Mouse (Mus musculus): ENCODE results near the gene C4b. TPM values are rescaled to one million over a fixed set of nuclear protein-coding genes. Genes with fewer than 3 reads are reported as not detected.
"Not testable (repeated sequence)": the region's sequence is repeated elsewhere in the genome, so short reads cannot be mapped to it uniquely, and the experiment has no call there.

C4b gene
- polyA plus RNA-seq, 1 experiment from 2014 or later = 0.41 TPM

- no peak overlapping the region for H3K4me2 ChIP-seq (ENCODE audit: low read length)
- H3K4me1 ChIP-seq (replicated peaks; ENCODE audit: insufficient read depth, low read length) = no peaks in the 10 kb centered on the region
- H3K27ac ChIP-seq = no peak overlapping the region
- no peak overlapping the region for H3K9ac ChIP-seq (ENCODE audit: low read depth, low read length)
- no peaks in the 10 kb centered on the region for H3K36me3 ChIP-seq (ENCODE audit: insufficient read depth, low read length)
- TF ChIP-seq CTCF (IDR thresholded peaks at IDR 0.05; ENCODE audit: low read depth) = no peak
- WGBS = 64% methylated on average over 4 of the region's 4 CpGs
- no peak overlapping the region for H3K4me3 ChIP-seq (replicated peaks; ENCODE audit: low read depth, low read length)
- H3K27me3 ChIP-seq (ENCODE audit: insufficient read depth, low read length) = no peaks in the 10 kb centered on the region
- no peaks in the 10 kb centered on the region for H3K9me3 ChIP-seq (replicated peaks; ENCODE audit: low read length)
- DNase-seq (ENCODE audit: low spot score) (no peak), ATAC-seq (replicated peaks; ENCODE audit: low FRiP score, low read depth) (no peak)
These were observed 3.4 kb downstream of the C4b start for GRCm38 (mm10) chr17:34740280-34740679.

DNA sequence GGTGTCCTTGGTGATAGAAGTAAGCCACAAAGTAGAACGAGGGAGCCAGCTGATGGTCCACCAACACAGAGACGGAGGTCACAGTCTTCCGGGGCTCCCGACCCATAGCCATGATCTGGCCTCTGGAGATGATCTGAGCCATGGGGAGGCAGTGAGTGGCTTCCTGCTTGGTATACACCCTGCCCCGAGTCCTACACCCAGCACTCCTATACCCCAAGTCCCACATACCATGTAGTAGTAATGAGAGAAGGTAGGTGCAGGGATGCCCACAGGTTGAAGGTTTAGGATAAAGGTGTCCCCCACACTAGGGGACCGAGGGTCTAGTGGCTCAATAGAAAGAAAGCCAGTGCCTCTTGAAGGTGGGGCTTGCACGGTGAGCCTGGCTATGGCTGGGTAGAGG is 4.0 kb downstream of the C4b start:
- H3K27me3 ChIP-seq (ENCODE audit: insufficient read depth, low read length); H3K4me3 ChIP-seq (replicated peaks; ENCODE audit: low read depth, low read length); H3K4me2 ChIP-seq (ENCODE audit: low read length); ATAC-seq (replicated peaks; ENCODE audit: low FRiP score, low read depth); H3K36me3 ChIP-seq (ENCODE audit: insufficient read depth, low read length); H3K9me3 ChIP-seq (replicated peaks; ENCODE audit: low read length); DNase-seq (ENCODE audit: low spot score); H3K9ac ChIP-seq (ENCODE audit: low read depth, low read length); H3K27ac ChIP-seq; H3K4me1 ChIP-seq (replicated peaks; ENCODE audit: insufficient read depth, low read length): not testable (repeated sequence)
- WGBS = 89% methylated on average over 7 of the region's 7 CpGs

- WGBS = 85% methylated on average over 5 of the region's 5 CpGs
- H3K27me3 ChIP-seq (ENCODE audit: insufficient read depth, low read length); H3K4me3 ChIP-seq (replicated peaks; ENCODE audit: low read depth, low read length); H3K4me2 ChIP-seq (ENCODE audit: low read length); H3K27ac ChIP-seq; H3K9me3 ChIP-seq (replicated peaks; ENCODE audit: low read length); DNase-seq (ENCODE audit: low spot score); H3K4me1 ChIP-seq (replicated peaks; ENCODE audit: insufficient read depth, low read length); H3K36me3 ChIP-seq (ENCODE audit: insufficient read depth, low read length); ATAC-seq (replicated peaks; ENCODE audit: low FRiP score, low read depth); H3K9ac ChIP-seq (ENCODE audit: low read depth, low read length): not testable (repeated sequence)
These were observed 6.2 kb downstream of the C4b start for GRCm38 (mm10) chr17:34737466-34737865.

DNA sequence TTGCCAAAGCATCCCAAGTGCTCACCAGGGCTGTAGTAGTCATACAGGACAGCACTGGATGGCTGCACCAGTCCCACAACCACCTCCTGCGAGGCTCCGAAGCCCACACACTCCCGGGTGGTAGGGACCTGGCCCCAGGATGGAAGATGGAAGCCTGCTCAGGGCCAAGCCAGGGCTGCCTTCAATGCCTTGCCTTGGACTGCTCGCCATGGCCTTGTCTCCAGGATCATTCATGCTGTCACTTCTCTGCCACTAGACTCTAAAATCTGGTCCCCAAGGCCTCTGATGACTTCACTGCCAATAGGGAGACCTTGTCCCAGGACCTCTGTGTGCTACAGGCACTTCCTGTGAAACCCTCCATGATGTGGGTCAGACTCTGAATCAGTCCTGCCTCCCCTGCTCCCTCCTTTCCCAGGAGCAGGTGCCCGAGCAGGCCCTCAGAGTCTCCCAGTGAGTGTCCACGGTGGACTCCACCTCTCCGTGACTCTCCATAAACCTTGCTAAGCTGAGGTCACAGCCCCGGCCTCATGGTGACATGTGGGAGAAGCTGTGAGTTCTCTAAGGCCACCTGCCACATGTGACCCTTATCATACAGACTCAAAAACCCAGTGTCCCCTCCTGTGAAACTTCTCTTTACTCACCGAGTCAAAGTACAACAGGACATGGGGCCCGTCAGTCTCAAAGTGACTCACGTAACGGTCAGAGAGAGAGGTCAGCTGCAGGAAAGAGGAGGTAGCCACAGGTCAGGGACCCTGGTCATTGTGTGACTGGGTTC is 13.7 kb downstream of the C4b start:
- H3K4me2 ChIP-seq (ENCODE audit: low read length); H3K27me3 ChIP-seq (ENCODE audit: insufficient read depth, low read length); H3K36me3 ChIP-seq (ENCODE audit: insufficient read depth, low read length); ATAC-seq (replicated peaks; ENCODE audit: low FRiP score, low read depth); H3K9ac ChIP-seq (ENCODE audit: low read depth, low read length); H3K4me3 ChIP-seq (replicated peaks; ENCODE audit: low read depth, low read length); H3K27ac ChIP-seq; DNase-seq (ENCODE audit: low spot score); H3K9me3 ChIP-seq (replicated peaks; ENCODE audit: low read length); H3K4me1 ChIP-seq (replicated peaks; ENCODE audit: insufficient read depth, low read length): not testable (repeated sequence)
- WGBS = 68% methylated on average over 12 of the region's 12 CpGs

DNA sequence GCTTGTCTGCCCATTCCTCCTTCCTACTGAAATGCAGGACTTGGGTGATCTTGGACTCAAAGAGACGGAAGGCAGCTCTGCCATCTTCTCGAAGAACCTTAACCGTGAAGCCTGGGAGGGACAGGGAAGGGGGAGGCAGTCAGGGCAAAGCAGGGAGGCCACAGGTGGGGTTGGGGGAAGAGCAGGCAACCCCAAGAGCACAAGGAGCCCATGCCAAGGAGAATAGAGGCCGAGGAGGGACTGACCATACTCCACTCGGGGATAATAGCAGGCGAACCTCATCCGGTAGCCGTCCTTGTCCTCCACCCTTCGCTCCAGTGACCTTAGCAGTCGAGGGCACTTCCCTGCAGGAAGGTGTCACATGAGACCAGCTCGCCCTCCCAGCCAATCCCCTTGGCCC is 14.5 kb downstream of the C4b start:
- not testable (repeated sequence) for H3K4me3 ChIP-seq (replicated peaks; ENCODE audit: low read depth, low read length); H3K27ac ChIP-seq; ATAC-seq (replicated peaks; ENCODE audit: low FRiP score, low read depth); H3K9me3 ChIP-seq (replicated peaks; ENCODE audit: low read length); H3K36me3 ChIP-seq (ENCODE audit: insufficient read depth, low read length); H3K27me3 ChIP-seq (ENCODE audit: insufficient read depth, low read length); H3K4me1 ChIP-seq (replicated peaks; ENCODE audit: insufficient read depth, low read length); H3K9ac ChIP-seq (ENCODE audit: low read depth, low read length); DNase-seq (ENCODE audit: low spot score); H3K4me2 ChIP-seq (ENCODE audit: low read length)
- 62% methylated on average over 11 of the region's 11 CpGs for WGBS

GRCm38 (mm10) chr17:34727887-34728286 is 15.8 kb downstream of the C4b start:
- H3K4me1 ChIP-seq (replicated peaks; ENCODE audit: insufficient read depth, low read length) = no peaks in the 10 kb centered on the region
- no peak for TF ChIP-seq CTCF (IDR thresholded peaks at IDR 0.05; ENCODE audit: low read depth)
- WGBS = 76% methylated on average over 2 of the region's 2 CpGs

DNA sequence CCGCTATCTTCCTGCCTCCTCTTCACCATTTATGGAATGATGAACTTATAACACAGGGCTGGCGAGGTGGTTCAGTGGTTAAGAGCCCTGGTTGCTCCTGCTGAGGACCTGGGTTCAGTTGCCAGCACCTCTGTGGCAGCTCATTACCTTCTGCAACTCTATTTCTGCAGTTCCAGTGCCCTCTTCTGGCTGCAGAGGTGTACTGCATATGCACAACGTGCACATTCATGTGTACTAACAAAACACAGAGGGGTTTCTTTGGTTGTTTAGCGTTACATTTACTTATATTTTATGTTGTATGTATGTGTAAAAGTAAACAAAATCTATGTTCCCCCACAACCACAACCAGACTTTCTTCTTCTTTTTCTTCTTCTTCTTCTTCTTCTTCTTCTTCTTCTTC is 20.6 kb downstream of the C4b start:
- no peak overlapping the region for H3K27ac ChIP-seq
- ATAC-seq (replicated peaks; ENCODE audit: low FRiP score, low read depth) (no peak), DNase-seq (ENCODE audit: low spot score) (no peak)
- no peak overlapping the region for H3K9ac ChIP-seq (ENCODE audit: low read depth, low read length)
- H3K4me3 ChIP-seq (replicated peaks; ENCODE audit: low read depth, low read length) = no peak overlapping the region
- WGBS = 81% methylated on average over 4 of the region's 4 CpGs
- H3K27me3 ChIP-seq (ENCODE audit: insufficient read depth, low read length) = no peaks in the 10 kb centered on the region
- no peaks in the 10 kb centered on the region for H3K4me1 ChIP-seq (replicated peaks; ENCODE audit: insufficient read depth, low read length)
- H3K4me2 ChIP-seq (ENCODE audit: low read length) = no peak overlapping the region
- no peaks in the 10 kb centered on the region for H3K9me3 ChIP-seq (replicated peaks; ENCODE audit: low read length)
- no peaks in the 10 kb centered on the region for H3K36me3 ChIP-seq (ENCODE audit: insufficient read depth, low read length)
- no peak; the same call in 1 of the 2 replicates for TF ChIP-seq CTCF (IDR thresholded peaks at IDR 0.05; ENCODE audit: low read depth)

More at GRCm38 (mm10) chr17:34727887-34728286, 15.8 kb downstream of the C4b start:
- Histone ChIP-seq H3K27me3 (ENCODE audit: insufficient read depth, low read length) (no peaks in the 10 kb centered on the region), H3K4me3 (replicated peaks; ENCODE audit: low read depth, low read length) (no peak overlapping the region), H3K4me2 (ENCODE audit: low read length) (no peak overlapping the region), H3K9me3 (replicated peaks; ENCODE audit: low read length) (no peaks in the 10 kb centered on the region), H3K36me3 (ENCODE audit: insufficient read depth, low read length) (no peaks in the 10 kb centered on the region), H3K9ac (ENCODE audit: low read depth, low read length) (no peak overlapping the region), H3K27ac (no peak overlapping the region)
- DNase-seq (ENCODE audit: low spot score) (no peak), ATAC-seq (replicated peaks; ENCODE audit: low FRiP score, low read depth) (no peak)

DNA sequence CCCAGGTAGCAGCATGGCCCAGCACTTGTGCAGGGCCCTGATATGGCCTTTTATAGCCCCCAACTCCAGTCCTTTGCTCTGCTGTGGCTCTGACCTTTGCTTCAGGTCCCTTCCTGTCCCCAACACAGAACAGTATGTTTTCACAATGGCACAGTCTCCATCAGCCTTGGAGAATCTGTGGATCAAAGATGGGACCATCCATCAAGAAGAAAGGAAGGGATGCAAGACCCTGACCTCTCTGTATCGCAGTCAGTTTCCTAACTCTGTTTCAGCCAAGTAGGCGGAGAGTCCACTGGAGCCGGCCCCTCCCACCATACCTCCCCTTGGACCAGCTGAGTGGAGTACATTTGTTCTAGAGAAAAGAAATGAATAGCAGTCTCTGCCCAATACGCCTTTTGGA is 21.4 kb downstream of the C4b start:
- WGBS = 85% methylated on average over 1 of the region's 4 CpGs

GRCm38 (mm10) chr17:34719886-34720285 is 23.8 kb downstream of the C4b start:
- not testable (repeated sequence) for H3K4me3 ChIP-seq (replicated peaks; ENCODE audit: low read depth, low read length); H3K4me1 ChIP-seq (replicated peaks; ENCODE audit: insufficient read depth, low read length); H3K9me3 ChIP-seq (replicated peaks; ENCODE audit: low read length); H3K27ac ChIP-seq; H3K4me2 ChIP-seq (ENCODE audit: low read length); DNase-seq (ENCODE audit: low spot score); H3K9ac ChIP-seq (ENCODE audit: low read depth, low read length); H3K36me3 ChIP-seq (ENCODE audit: insufficient read depth, low read length); ATAC-seq (replicated peaks; ENCODE audit: low FRiP score, low read depth); H3K27me3 ChIP-seq (ENCODE audit: insufficient read depth, low read length)
- WGBS = 81% methylated on average over 7 of the region's 8 CpGs

More for the DNA sequence above, 21.4 kb downstream of the C4b start:
- not testable (repeated sequence) for H3K36me3 ChIP-seq (ENCODE audit: insufficient read depth, low read length); H3K27ac ChIP-seq; DNase-seq (ENCODE audit: low spot score); H3K4me2 ChIP-seq (ENCODE audit: low read length); H3K9ac ChIP-seq (ENCODE audit: low read depth, low read length); H3K4me1 ChIP-seq (replicated peaks; ENCODE audit: insufficient read depth, low read length); H3K9me3 ChIP-seq (replicated peaks; ENCODE audit: low read length); H3K27me3 ChIP-seq (ENCODE audit: insufficient read depth, low read length); ATAC-seq (replicated peaks; ENCODE audit: low FRiP score, low read depth); H3K4me3 ChIP-seq (replicated peaks; ENCODE audit: low read depth, low read length)
